Mouse (Mus musculus) CH12.LX (cell line): ENCODE data around the gene Myrf.

Source experiments
- CHD1 ChIP-seq: IDR thresholded peaks from 2 replicates; pipeline ENCODE4 v1.6.1; 2012; ENCODE audit warnings: low read depth, low read length, improper control_type of control experiment, inconsistent platforms
- CTCF ChIP-seq, 2 experiments: IDR thresholded peaks in 1 of 2; conservative IDR thresholded peaks in 1 of 2; 2 replicates each; pipeline ENCODE4 v1.5.1; 2011 to 2012; ENCODE audit warnings: low read depth in 2 of 2, low read length in 2 of 2, improper control_type of control experiment in 1 of 2, inconsistent platforms in 1 of 2, mild to moderate bottlenecking in 1 of 2, moderate library complexity in 1 of 2
- EP300 ChIP-seq: IDR thresholded peaks from 2 replicates; pipeline ENCODE4 v1.6.1; 2011; ENCODE audit warnings: low read length, improper control_type of control experiment
- IRF4 ChIP-seq: IDR thresholded peaks from 2 replicates; pipeline ENCODE4 v1.6.1; 2014; ENCODE audit warnings: low read depth, mild to moderate bottlenecking, inconsistent platforms, low read length, improper control_type of control experiment
- JUND ChIP-seq: conservative IDR thresholded peaks from 2 replicates; pipeline ENCODE4 v1.6.1; 2011; ENCODE audit warnings: low read depth, low read length, improper control_type of control experiment
- MAX ChIP-seq: IDR thresholded peaks from 2 replicates; pipeline ENCODE4 v1.6.1; 2011; ENCODE audit warnings: low read length, improper control_type of control experiment
- NRF1 ChIP-seq: IDR thresholded peaks from 2 replicates; pipeline ENCODE4 v1.6.1; 2014; ENCODE audit warnings: low read depth, mild to moderate bottlenecking, inconsistent platforms, low read length, improper control_type of control experiment, moderate library complexity
- POLR2A ChIP-seq: IDR thresholded peaks from 2 replicates; pipeline ENCODE4 v1.6.1; 2011; ENCODE audit warnings: low read depth, mild to moderate bottlenecking, improper control_type of control experiment, low read length
- POLR2AphosphoS2 ChIP-seq: IDR thresholded peaks from 2 replicates; pipeline ENCODE4 v1.6.1; 2011; ENCODE audit warnings: low read depth, low read length, improper control_type of control experiment
- RCOR1 ChIP-seq: conservative IDR thresholded peaks from 2 replicates; pipeline ENCODE4 v1.6.1; 2012; ENCODE audit warnings: low read depth, mild to moderate bottlenecking, inconsistent platforms, low read length, improper control_type of control experiment
- SMC3 ChIP-seq: IDR thresholded peaks from 2 replicates; pipeline ENCODE4 v1.6.1; 2011; ENCODE audit warnings: low read depth, low read length, improper control_type of control experiment
- TCF12 ChIP-seq: IDR thresholded peaks from 2 replicates; pipeline ENCODE4 v1.6.1; 2014; ENCODE audit warnings: low read depth, mild to moderate bottlenecking, inconsistent platforms, low read length, improper control_type of control experiment
- ZNF384 ChIP-seq: IDR thresholded peaks from 2 replicates; pipeline ENCODE4 v1.6.1; 2012; ENCODE audit warnings: low read depth, low read length, improper control_type of control experiment, inconsistent platforms

DNA sequence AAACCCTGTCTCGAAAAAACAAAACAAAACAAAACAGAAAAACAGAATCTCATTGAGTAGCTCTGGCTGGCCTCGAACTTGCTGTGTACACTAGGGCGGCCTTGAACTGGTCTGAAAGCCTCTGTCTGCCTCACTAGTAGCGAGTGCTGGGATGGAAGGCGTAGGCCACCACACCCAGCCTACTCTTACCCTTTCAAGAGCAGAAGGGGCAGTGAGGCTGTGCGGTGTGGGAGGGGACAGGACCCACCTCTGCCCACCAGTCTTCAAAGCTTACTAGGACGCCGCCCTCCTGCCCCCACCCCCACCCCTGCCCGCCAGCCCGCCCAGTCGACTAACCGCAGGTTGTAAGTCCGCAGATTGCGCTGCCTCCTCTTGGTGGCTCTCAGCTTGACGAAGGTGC lies 28.3 kb upstream of the Myrf start:
- no peak for TF ChIP-seq SMC3
- no peak for TF ChIP-seq JUND
- TF ChIP-seq CTCF (conservative IDR thresholded peaks at IDR 0.05 in 1 of 2, IDR thresholded peaks at IDR 0.05 in 1 of 2; ENCODE audit: low read depth in 2 of 2, low read length in 2 of 2), result no peak
- no peak for TF ChIP-seq TCF12
- no peak for TF ChIP-seq MAX
- no peak for TF ChIP-seq CHD1
- no peak for TF ChIP-seq RCOR1
- TF ChIP-seq POLR2AphosphoS2, result no peak
- TF ChIP-seq POLR2A, result no peak
- TF ChIP-seq ZNF384, result no peak
- no peak for TF ChIP-seq EP300
- TF ChIP-seq NRF1, result no peak
- no peak for TF ChIP-seq IRF4
